Mouse (Mus musculus) right cerebral cortex, adult 2 months (tissue): ENCODE data around the gene Shank1.

Experiments
- DNase-seq, 2 experiments: peaks; one replicate each; pipeline ENCODE4 v3.0.0; 2021 to 2022; ENCODE audit warnings: low spot score in 2 of 2

Gene Shank1

DNA sequence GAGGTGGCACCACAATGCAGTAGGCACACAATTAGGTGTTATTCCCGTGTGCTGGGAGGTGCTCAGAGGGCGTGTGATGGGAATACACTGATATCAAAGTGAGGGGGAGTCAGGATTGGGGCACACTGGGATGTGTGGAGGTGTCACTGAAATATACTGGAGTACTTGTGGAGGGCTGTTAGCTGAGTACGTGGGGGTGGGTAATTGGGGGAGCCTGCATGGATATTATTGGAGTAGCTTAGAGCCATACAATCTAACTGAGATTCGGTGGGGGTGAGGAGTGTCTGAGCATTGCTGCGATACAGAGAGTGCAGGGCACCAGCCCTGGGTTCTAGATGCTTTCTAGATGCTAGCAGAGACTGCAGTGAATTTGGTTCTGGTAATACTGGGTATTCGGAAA, 30.2 kb downstream of the Shank1 start:
- DNase-seq, result no peak

DNA sequence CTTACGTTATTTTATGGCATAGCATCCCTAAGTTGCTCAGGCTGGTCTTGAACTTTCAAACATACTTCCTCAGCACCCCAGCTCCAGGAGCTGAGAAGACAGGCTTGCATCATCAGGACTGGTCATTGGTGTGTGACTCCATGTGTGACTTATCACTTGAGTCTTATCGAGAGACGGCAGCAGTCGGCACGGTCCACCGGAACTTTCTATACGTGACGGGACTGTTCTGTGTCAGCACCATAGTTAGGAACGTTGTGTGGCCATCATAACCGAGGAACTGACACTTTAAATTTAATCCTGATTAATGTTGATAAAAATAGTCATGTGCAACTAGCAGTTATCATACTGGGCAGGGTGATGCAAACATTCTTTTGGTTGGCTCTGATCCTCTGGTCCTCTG, 31.1 kb downstream of the Shank1 start:
- no peak for DNase-seq

DNA sequence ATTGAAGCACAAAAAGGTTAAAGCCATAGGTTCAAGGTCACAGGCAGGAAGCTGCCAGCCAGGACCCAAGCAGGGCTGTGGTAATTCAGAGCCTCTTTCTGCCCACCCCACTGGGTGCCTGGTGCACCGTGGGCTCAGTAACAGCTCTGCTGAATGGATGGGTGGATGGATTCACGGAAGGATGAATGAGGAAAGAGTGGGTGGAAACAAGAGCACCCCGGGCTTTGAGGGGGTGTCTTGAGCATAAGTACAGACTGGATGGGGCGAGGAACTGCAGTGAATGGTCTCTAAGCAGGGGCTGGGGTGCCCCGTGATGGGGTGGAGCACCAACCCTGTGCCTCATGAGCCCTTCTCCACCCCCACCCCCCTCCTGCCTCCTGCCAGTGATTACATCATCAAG, 31.7 kb downstream of the Shank1 start:
- DNase-seq, result peak in 1 of 2 experiments; percentile 60

DNA sequence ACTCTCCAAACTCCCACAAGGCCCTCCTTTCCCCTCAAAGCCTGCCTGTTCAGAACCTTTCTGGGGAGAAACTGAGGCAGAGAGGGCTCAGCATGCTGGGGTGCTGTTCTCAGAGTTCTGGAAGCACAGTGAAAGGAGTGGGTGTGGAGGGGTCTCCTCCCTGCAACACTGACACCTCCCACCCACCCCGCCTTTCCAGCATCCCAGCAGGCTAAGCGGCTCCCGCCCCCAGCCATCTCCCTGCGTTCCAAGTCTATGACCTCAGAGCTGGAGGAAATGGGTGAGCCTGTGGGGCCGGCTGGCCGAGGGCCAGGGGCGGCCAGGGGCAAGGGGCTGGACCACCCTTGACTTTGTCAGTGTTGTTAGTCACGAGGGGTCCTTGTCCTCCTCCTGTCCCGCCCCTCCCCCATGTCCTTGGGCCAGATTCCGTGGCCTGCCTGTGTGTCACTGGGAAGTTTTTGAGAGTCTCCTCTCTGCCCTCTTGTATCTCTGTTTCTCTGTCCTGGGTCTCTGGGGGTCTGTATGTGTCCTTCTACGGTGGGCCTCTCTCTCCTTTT, 33.5 kb downstream of the Shank1 start:
- no peak for DNase-seq

DNA sequence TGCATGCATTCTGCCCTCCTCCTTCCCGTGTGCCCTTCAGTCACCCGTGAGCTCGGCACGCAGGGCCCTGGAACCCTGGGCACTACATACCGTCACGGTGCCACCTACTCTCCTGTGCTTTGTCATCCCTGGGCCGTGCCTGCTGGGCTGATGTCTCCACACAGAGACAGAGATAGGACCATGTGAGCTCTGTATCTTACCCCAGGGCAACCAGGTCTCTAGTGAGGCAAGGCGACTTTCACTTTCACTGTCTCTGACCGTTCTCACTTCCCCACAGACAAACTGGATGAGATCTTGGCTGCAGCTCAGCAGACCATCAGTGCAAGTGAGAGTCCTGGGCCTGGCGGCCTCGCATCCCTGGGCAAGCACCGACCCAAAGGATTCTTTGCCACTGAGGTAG, 34.6 kb downstream of the Shank1 start:
- no peak for DNase-seq

DNA sequence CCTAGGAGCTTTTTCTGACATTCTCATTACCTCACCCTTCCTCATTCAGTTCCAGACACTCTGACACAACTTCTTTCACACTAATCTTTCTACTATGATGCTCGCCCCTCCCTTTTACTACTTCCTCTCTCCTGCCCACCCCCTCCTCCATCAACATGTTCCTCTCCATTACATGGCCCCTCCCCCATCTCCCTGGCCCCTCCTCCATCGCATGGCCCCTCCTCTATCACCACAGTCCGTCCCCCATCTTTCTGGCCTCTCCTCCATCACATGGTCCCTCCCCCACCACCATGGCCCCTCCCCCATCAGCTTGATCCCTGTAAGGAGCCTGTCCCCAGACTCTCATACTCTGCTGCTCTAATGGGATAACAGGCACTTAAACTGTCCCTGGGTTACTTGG, 39.0 kb downstream of the Shank1 start:
- DNase-seq, result no peak

DNA sequence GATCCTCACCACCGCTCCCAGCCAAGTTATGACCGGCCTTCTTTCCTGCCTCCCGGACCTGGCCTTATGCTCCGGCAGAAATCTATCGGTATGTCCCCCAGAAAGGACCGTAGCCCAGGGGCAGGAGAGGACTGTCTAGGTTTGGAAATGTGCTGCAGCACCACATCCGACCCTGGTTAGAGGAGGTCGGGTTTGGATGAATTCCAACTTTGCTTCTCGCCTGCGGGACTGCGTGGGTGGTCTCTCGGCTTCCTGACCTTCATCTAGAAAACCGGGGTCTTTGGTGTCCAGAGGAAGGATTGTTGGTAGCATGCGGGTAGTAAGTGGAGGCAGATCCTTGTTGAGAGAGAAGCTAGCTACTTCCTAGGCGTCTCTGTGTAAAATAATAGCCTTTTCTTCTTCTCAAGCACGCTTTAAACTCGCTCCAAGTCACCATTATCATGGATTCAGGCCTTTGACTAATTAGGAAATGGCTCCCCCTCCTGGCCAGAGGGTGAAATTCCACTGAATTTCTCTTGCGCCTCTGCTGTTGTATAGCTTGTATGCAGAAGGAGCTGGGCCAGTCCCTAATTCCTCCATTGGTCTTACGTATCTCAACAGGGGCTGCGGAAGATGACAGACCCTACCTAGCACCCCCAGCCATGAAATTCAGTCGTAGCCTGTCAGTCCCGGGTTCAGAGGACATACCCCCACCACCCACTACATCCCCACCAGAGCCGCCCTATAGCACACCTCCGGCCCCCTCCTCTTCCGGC, 41.1 kb downstream of the Shank1 start:
- DNase-seq, result peak; percentile 89 to 92

DNA sequence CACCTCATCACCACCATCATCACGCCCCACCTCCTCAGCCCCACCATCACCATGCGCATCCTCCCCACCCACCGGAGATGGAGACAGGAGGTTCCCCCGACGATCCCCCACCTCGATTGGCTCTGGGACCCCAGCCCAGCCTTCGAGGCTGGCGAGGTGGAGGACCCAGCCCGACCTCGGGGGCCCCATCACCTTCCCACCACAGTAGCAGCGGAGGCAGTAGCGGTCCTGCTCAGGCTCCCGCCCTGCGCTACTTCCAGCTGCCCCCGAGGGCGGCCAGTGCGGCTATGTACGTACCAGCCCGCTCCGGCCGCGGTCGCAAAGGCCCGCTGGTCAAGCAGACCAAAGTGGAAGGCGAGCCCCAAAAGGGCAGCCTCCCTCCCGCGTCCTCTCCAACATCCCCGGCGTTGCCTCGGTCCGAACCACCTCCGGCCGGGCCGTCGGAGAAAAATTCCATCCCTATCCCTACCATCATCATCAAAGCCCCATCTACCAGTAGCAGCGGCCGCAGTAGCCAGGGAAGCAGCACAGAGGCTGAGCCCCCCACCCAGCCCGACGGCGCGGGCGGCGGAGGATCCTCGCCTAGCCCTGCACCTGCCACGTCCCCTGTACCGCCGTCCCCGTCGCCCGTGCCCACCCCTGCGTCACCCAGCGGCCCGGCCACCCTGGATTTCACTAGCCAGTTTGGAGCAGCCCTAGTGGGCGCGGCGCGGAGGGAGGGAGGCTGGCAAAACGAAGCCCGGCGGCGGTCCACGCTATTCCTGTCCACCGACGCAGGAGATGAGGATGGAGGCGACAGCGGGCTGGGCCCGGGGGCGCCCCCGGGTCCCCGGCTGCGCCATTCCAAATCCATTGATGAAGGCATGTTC, 42.1 kb downstream of the Shank1 start:
- peak in 1 of 2 experiments; percentile 23 for DNase-seq

DNA sequence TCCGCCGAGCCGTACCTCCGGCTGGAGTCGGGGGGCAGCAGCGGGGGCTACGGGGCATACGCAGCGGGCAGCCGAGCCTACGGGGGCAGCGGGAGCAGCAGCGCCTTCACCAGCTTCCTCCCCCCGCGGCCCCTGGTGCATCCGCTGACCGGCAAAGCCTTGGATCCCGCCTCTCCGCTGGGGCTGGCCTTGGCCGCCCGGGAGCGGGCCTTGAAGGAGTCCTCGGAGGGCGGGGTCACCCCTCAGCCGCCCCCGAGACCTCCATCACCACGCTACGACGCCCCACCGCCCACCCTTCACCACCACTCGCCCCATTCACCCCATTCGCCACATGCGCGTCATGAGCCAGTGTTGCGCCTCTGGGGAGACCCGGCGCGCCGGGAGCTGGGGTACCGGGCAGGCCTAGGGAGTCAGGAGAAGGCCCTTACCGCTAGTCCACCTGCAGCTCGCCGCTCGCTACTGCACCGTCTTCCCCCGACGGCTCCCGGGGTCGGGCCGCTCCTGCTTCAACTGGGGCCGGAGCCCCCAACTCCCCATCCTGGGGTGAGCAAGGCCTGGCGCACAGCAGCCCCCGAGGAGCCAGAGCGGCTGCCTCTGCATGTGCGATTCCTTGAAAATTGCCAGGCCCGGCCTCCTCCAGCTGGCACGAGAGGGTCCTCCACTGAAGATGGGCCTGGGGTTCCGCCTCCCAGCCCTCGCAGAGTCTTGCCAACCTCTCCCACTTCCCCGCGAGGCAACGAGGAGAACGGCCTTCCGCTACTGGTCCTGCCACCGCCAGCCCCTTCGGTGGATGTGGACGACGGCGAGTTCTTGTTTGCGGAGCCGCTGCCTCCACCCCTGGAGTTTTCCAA, 42.9 kb downstream of the Shank1 start:
- DNase-seq, result peak in 1 of 2 experiments; percentile 36

DNA sequence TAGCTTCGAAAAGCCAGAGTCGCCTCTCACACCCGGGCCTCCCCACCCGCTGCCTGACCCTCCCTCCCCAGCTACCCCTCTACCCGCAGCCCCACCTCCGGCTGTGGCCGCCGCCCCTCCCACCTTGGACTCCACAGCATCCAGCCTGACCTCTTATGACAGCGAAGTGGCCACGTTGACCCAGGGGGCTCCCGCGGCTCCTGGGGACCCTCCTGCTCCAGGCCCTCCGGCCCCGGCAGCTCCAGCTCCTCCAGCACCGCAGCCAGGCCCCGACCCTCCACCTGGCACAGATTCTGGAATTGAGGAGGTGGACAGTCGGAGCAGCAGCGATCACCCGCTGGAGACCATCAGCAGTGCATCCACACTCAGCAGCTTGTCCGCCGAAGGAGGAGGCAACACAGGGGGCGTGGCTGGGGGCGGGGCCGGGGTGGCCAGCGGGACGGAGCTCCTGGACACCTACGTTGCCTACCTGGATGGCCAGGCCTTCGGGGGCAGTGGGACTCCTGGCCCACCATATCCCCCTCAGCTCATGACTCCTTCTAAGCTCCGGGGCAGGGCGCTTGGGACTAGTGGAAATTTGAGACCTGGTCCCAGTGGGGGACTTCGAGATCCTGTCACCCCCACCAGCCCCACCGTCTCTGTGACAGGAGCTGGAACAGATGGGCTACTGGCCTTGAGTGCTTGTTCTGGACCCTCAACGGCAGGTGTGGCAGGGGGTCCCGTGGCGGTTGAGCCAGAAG, 43.7 kb downstream of the Shank1 start:
- peak in 1 of 2 experiments; percentile 15 for DNase-seq

DNA sequence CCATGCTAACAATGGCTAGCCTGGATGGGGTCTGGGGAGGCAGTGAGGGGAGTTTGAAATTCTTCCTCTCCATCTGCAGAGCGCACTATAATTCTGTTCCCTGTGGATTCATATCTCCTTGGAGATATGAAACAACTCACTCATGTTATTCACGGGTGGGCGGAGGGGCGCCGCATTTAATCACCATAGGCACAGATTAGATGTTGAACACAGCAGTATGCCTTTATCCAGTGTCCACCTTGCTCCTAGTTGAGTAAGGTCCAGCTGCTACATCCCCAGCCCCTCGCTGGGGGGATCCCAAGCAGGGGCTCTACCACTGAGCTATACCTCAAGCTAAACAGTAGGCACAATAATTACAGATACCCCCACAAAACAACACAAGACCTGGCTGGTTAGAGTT, 45.4 kb downstream of the Shank1 start:
- DNase-seq, result peak; percentile 37 to 53

DNA sequence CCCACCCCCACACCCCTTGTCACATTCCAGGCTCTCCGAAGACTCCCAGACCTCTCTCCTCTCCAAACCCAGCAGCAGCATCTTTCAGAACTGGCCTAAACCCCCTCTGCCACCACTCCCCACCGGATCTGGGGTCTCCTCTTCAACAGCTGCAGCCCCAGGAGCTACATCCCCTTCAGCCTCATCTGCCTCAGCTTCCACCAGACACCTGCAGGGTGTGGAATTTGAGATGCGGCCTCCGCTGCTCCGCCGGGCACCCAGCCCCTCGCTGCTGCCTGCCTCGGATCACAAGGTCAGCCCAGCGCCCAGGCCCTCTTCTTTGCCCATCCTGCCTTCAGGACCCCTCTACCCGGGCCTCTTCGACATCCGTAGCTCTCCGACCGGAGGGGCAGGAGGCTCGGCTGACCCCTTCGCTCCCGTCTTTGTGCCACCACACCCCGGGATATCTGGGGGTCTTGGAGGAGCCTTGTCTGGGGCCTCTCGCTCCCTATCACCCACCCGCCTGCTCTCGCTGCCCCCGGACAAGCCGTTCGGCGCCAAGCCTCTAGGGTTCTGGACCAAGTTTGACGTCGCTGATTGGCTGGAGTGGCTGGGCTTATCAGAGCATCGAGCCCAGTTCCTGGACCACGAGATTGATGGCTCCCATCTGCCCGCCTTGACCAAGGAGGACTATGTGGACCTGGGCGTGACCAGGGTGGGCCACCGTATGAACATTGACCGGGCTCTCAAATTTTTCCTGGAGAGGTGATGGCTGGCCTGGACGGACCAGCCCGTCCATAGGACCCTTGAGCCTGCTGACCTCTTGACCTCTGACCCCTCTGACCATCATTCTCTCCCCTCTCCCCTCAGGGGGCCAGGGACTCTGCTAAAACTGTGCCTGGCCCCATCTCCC, 46.8 kb downstream of the Shank1 start:
- DNase-seq, result peak; percentile 11 to 18

DNA sequence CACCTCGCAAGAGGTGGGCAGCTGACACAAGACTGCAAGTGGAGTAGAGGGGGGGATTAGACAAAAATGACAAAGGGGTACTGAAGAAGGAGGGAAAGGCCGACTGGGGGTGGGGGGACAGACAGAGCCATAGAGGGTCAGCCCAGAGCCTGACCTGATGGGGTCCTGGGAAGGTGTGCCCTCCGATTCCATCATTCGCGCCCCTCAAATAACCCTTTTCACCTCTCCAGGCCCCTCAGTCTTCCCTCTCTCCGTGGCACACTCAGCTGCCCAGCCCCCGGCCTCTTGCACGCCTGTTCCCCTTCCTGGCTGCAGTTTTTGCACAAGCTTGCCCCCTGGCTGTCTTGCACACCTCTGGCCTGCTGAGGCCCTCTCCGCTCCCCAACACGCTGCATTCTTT, 47.5 kb downstream of the Shank1 start:
- DNase-seq, result peak in 1 of 2 experiments; percentile 4

DNA sequence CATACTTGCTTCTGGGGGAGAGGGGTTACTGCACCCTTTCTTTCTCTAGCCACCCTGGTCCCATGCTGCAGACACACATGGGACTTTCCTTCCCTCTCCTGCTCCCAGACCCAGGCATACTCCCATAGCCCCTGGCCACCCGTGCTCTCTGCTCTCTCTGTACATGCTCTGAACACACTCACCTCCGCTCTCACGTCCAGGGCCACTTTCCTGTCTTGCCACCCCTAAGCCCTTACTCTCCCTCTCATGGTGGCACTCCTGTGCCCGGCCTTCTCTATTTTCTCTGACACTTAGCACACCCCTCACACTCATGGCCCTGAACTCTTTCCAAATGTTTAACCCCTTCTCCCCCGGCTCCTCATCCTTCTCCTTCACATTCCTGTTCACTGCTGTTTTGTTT, 48.0 kb downstream of the Shank1 start:
- peak; percentile 20 to 27 for DNase-seq

DNA sequence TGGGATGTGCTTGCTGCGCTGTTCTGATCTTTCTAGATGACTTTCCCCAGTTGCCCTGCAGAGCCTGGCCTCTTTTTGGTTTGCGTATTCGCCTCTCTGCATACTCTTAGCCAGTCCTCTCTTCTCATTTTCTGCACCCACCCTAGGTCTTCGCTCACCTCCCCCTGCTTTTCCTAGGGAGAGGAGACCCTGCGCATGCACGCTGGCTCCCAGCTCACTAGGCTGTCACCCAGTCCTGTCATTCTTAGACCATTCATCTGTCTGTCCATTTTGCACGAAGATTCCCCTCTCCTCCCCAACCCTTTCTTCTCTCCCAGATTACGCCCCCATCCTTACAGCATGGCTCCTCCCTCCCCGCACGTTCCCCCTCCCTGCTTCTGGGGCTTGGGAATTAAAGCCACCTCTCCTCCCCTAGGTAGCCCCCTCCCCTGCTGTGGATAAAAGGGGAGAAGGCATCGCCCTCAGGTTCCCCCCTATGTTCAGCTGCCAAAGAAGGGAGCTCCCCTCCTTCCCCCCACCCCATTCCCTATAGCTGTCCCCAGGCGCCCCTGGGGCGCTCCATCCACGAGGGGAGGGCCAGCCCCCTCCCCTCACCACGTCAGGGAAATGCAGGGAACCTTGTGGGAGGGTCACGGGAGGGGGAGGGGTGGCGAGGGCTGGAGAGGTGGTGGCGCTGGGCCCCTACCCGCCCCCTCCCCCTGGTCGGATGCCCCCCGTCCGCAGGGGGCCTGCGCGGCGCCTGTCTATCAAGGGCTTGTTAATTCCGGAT, 49.0 kb downstream of the Shank1 start:
- peak; percentile 23 to 29 for DNase-seq

DNA sequence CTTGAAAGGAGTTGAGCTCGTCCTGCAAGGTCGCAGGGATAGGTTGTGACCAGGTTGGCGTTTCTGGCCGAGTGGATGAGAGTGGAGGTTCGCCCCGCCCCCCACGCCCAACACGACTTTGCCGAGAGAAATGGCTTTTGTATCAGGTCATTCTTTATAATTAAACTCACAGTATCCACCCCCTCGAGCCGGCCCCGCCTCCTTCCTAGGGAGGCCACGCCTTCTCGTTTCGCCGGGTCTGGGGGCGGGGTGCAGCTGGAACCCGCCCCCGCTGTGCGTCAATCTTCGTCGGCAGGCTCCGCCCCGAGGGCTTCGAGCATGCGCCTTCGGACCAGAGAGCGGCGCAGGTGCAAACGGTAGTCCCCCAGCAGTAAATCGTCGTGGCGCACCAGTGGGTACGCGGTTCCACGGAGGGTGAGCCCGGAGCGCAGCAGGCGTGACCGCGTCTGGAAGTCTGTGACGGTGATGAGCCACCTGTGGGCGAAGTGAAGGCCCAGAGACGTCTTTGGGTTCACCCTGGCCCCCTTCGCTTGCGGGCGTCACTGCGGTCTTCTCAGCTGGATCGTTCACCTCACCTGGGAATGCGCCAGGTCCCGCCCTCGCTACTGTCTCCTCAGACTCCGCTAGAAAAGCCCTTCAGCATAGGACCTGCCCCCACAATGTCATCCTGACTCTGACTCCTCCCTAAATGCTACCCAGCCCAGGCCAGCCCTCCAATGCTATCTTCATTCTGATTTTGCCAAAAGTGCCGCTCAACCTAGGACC, 50.0 kb downstream of the Shank1 start:
- peak; percentile 97 for DNase-seq

DNA sequence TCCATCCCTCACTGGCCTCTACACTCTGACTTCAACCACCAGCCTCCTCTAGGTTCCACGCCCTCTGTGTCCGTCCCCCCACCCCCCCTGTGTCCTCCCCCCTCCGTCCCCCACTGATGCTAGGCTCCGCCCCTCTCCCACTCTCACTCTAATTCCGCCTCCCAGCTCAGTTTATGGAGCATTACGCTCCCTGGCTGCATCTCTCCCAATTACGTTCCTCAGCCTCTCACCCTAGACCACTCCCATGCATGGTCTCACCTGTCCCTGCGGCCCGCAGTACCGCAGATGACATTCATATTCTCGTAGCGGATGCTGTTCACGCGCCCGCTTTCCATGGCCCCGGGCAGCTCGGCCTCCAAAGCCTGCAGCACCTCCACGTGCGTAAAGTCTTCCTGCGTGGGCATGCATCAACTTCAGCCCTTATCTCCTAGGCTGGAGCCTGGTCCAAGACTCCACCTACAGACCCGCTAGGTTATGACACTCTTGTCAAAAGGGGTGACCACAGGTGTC, 50.8 kb downstream of the Shank1 start:
- DNase-seq, result peak; percentile 47 to 50

DNA sequence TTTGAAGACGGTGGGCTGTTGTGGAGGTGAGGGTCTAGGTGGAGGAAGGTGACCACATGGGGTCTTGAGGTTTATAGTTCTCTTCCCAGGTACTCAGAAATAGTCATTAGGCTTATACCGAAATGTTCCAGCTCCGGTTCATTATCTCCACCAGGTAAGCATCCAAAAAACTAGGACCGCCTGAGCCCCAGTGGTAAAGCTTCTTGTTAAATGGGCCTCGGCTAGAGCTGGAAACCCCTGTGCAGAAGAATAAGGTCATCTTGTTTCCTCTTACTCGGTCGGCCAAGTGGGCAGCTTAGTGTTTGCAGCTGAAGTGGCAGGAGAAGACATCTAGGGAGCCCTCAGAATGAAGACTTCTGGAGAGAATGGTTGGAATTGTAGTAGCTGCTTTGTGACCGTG, 62.6 kb downstream of the Shank1 start:
- no peak for DNase-seq
